Mouse (Mus musculus) stomach, embryonic 14.5 days (tissue): ENCODE data around the gene Nfix. TPM values are rescaled to one million over a fixed set of nuclear protein-coding genes. Genes with fewer than 3 reads are reported as not detected.

Experiments used
- ATAC-seq: fragments of 200-750 bp; cut with Nextera tagmentation; 2 replicates; pipeline ENCODE4 v1.8.0; 2017; ENCODE audit warnings: low read depth, moderate TSS enrichment; ENCODE audit not compliant: insufficient number of reproducible peaks, insufficient read depth, low FRiP score
- H3K27ac ChIP-seq: fragments of 300-500 bp; sonication (generic); 2 replicates; pipeline ENCODE4 v1.5.1; 2014; ENCODE audit warnings: mild to moderate bottlenecking, low read length, moderate library complexity, mixed read lengths
- H3K27me3 ChIP-seq: fragments of 300-500 bp; sonication (generic); 2 replicates; pipeline ENCODE4 v1.6.1; 2014; ENCODE audit warnings: low read length, control low read depth, mixed read lengths; ENCODE audit not compliant: control insufficient read depth, insufficient read depth
- H3K36me3 ChIP-seq: fragments of 300-500 bp; sonication (generic); 2 replicates; pipeline ENCODE4 v1.6.1; 2014; ENCODE audit warnings: mild to moderate bottlenecking, control low read depth, low read length, moderate library complexity, mixed read lengths; ENCODE audit not compliant: control insufficient read depth, insufficient read depth
- H3K4me1 ChIP-seq: fragments of 300-500 bp; sonication (generic); 2 replicates; pipeline ENCODE4 v1.6.1; 2014; ENCODE audit warnings: low read length, control low read depth, mixed read lengths; ENCODE audit not compliant: control insufficient read depth, insufficient read depth
- H3K4me2 ChIP-seq: fragments of 300-500 bp; sonication (generic); replicated peaks from 2 replicates; pipeline ENCODE4 v1.6.1; 2014; ENCODE audit warnings: low read depth, low read length, control low read depth
- H3K4me3 ChIP-seq: fragments of 300-500 bp; sonication (generic); 2 replicates; pipeline ENCODE4 v1.5.1; 2014; ENCODE audit warnings: low read depth, low read length, control low read depth
- H3K9ac ChIP-seq: fragments of 300-500 bp; sonication (generic); replicated peaks from 2 replicates; pipeline ENCODE4 v1.6.1; 2014; ENCODE audit warnings: low read depth, mild to moderate bottlenecking, control low read depth, low read length, moderate library complexity, mixed read lengths
- H3K9me3 ChIP-seq: fragments of 300-500 bp; sonication (generic); 2 replicates; pipeline ENCODE4 v1.6.1; 2016; ENCODE audit warnings: low read depth, low read length, control low read depth; ENCODE audit not compliant: control insufficient read depth
- WGBS: fragments of 180-500 bp; shearing (Covaris S2); extraction: QIAGEN DNeasy Blood & Tissue Kit; methylation state at CpG from one replicate; pipeline ENCODE4 v1.1.7; 2014; 5-methylcytosine and 5-hydroxymethylcytosine counted together
- polyA plus RNA-seq: library from polyadenylated mRNA; unstranded; fragments of >200 nt; fragmentation: Nextera tagmentation; extraction: Ambion mirVana; gene quantifications from 2 replicates; pipeline ENCODE4 v1.2.1, GENCODE M21; 2014

Gene Nfix
- 37.8 and 40.5 TPM in 2 replicates for polyA plus RNA-seq

DNA sequence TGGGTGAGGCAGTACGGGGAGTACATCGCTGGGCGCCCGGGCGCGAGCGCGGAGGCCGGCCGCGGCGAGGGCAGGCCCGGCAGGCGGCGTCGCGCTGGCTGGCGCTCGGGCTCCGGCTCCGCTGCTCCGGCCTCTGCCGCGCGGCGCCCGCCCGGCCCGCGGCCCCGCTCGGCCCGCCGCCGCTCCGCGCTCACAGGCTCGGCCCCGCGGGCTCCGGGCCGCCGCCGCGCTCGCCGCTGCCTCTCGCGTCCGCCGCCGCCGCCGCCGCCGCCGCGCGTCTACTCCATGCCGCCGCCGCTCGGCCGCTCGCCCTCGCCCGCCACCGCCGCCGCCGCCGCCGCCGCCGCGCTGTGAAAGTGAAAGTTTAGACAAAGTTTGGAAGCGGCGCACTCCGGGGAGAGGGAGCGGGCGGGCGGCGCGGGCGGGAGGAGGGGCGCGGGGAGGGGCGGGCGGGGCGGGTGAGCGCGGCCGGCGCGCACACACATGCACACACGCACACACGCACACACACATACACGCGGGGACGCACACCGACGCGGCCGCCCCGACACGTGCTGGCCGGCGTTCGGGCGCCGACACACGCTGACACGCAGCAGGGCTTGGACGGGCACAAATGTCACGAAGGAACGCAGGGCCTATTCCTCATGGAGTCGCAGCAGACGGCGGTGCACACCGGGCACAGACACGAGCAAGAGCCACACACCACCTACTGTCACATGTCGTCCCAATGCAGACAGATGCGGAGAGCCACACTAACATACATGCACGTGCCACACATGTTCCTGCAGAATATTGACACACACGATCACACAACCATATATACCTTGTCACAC, at the start of gene Nfix:
TSS of gene Nfix (minus strand) at position 346 of the 833 bp plus-strand sequence.
- Histone ChIP-seq H3K4me2 (peak within 1 kb of the TSS; percentile 83), H3K9me3 (no peaks in the 10 kb centered on the region), H3K36me3 (peaks cover 12% of the 10 kb centered on the region), H3K27ac (peak within 1 kb of the TSS; percentile 27), H3K4me3 (peak within 1 kb of the TSS; percentile 61), H3K4me1 (peaks cover 15% of the 10 kb centered on the region; the same call in 1 of the 2 replicates), H3K27me3 (peaks cover 15% of the 10 kb centered on the region), H3K9ac (peak within 1 kb of the TSS; percentile 97)
- peak; percentile 43; the same call in 1 of the 2 replicates for ATAC-seq
- 1% methylated on average over 59 of the region's 125 CpGs for WGBS

DNA sequence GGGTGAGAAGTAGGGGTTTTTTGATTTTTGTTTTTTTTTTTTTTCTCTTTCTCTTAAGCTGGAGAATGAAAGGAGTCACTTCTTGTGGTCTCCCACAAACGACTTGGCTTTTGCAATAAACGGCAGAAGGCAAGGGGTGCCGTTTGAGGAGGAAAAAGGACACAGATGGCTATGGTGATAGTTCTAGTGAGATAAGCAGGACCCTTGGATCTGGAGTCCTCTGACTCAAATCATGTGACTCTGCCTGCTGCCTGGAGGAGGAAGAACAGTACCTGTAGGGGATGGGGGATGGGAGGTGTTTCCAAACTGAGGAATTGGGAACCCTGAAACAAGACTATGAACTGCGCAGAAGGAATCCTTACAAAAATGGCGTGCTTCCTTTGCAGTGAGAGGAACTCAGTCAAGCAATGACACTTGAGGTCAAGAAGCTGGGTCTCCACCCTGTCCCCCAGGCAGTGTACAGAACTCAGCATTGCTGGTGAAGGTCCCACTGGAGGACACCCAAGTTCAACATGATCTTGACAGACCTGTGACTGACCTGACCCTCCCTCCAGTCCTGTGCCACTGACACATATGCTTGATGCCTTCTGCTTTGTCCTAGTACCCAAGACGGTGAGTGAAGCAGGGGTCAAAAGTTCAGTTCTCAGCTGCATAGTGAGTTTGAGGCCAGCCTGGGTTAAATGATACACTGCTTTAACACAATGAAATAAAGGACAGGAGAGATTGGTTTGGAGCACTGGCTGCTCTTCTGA, 47.7 kb upstream of the Nfix start:
- peaks cover 30% of the 10 kb centered on the region for H3K36me3 ChIP-seq
- H3K9ac ChIP-seq: peak overlapping the region; percentile 64; the same call in 1 of the 2 replicates
- H3K27ac ChIP-seq: peak overlapping the region; percentile 82
- ATAC-seq: no peak
- H3K4me3 ChIP-seq: peak overlapping the region; percentile 93
- WGBS: 46% methylated on average over 6 of the region's 6 CpGs
- H3K27me3 ChIP-seq: no peaks in the 10 kb centered on the region
- peaks cover 20% of the 10 kb centered on the region for H3K4me1 ChIP-seq
- H3K4me2 ChIP-seq: peak overlapping the region; percentile 80
- no peaks in the 10 kb centered on the region for H3K9me3 ChIP-seq

DNA sequence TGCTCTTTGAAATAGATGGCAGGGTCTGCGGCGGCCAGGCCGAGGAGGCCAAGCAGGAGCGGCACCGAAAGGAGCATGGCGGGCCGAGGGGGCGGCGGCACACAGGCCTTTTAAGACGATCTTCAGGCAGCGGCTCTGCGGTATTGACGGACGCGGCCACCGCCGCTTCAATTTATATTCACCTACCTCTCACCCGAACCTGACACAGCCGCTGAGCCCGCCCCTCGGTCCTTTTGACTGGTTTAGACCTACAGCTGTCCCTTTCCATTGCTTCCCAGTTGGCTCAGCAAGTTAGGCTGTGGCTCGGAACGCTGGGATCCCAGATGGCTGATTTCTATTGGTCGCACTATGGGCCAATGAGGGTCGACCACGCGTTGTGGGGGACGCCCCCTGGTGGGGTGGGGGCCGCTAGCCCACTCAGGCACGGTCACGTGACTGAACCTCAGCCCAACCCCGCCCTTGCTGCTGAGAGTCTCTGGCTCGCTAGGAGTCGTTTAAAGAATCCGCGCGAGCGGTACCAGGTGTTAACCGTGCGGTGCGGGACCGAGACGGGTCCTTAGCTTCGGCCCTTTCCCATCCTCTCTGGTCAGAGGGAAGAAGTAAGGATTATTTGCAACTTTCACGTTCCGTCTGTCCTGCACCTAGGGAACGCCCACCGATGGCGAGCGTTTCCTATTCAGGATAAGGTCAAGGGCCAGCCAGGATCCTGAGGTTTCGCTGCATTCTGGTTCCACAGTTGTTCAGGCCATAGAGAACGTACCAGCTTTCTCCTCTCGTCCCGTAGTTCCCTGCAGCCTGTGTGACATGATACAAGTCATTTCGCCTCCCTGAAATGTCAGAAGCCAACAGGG, 46.8 kb upstream of the Nfix start, which contains the start of gene Calr:
TSS of gene Calr (minus strand) at position 213 of the 851 bp plus-strand sequence.
- Histone ChIP-seq H3K4me2 (peak within 1 kb of the TSS; percentile 80), H3K4me1 (peaks cover 20% of the 10 kb centered on the region), H3K9ac (peak within 1 kb of the TSS; percentile 97), H3K4me3 (peak within 1 kb of the TSS; percentile 93), H3K27ac (peak within 1 kb of the TSS; percentile 82), H3K27me3 (no peaks in the 10 kb centered on the region), H3K9me3 (no peaks in the 10 kb centered on the region), H3K36me3 (peaks cover 39% of the 10 kb centered on the region)
- whole genome bisulfite sequencing: under 1% methylated on average over 55 of the region's 55 CpGs
- ATAC-seq: peak; percentile 100

DNA sequence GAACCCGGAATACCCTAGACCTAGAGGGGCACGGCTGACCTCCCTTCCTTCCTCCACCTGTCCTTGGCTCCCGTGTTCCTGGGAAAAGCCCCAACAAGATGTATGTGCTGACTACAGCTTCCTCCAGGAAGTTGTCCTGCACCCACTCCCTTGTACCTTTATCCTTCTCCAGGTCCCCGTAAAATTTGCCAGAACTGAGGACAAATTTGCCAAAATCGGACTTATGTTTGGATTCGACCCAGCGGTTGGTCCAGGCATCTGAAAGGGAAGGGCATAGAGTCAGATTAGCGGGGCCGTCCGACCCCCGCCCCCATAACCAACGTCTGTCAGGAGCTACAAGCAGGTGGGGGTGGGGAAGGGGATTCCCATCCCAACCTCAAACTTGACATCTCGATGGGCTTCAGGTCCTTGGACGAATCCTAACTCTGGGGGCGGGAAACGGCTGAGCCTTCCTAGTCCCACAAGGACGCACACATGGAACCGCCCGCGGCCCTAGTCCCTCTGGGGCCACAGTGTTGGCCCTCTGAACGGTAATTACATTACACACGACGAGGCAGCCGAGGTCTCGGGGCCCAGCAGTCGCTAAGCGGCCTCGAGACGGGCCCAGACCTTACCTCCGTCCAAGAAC, 46.1 kb upstream of the Nfix start:
- Histone ChIP-seq H3K27me3 (no peaks in the 10 kb centered on the region), H3K9me3 (no peaks in the 10 kb centered on the region), H3K27ac (peak overlapping the region; percentile 76; the same call in 1 of the 2 replicates), H3K4me1 (peaks cover 20% of the 10 kb centered on the region), H3K4me2 (peak overlapping the region; percentile 80), H3K36me3 (peaks cover 45% of the 10 kb centered on the region), H3K4me3 (peak overlapping the region; percentile 93), H3K9ac (peak overlapping the region; percentile 97)
- under 1% methylated on average over 30 of the region's 30 CpGs for WGBS
- no peak for ATAC-seq

DNA sequence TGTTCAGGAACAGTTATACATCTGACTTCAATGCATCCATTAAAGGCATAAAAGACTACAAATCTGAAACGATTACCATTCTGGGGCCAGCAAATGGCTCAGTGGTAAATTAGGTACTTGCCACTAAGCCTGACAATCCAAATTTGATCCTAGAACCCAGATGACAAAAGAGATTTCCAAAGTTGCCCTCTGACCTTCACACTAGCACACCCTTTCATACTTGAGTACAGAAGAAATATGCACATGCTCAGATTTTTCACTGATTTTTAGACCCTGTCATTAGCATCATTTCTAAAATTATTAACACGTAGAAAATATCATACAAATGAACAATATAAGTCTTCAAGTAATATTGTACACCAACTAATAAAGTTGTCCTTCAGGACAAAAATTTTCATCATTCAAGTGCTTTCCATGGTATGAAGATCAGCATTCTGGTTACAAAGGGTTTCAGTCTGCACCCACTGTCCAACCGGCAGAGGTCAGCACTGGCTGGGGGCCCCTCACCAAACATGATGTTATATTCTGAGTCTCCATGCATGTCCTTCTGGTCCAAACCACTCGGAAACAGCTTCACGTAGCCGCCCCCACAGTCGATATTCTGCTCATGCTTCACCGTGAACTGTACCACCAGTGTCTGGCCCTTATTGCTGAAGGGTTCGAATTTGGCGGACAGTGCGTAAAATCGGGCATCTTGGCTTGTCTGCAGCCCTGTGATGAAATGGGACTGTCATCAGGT, 45.4 kb upstream of the Nfix start:
- H3K9ac ChIP-seq: peak overlapping the region; percentile 97
- H3K27ac ChIP-seq: peak overlapping the region; percentile 76; the same call in 1 of the 2 replicates
- no peak for ATAC-seq
- peaks cover 47% of the 10 kb centered on the region for H3K36me3 ChIP-seq
- no peaks in the 10 kb centered on the region for H3K9me3 ChIP-seq
- H3K4me3 ChIP-seq: peak overlapping the region; percentile 93
- H3K27me3 ChIP-seq: no peaks in the 10 kb centered on the region
- 14% methylated on average over 12 of the region's 12 CpGs for WGBS
- peak overlapping the region; percentile 80 for H3K4me2 ChIP-seq
- H3K4me1 ChIP-seq: peaks cover 20% of the 10 kb centered on the region

DNA sequence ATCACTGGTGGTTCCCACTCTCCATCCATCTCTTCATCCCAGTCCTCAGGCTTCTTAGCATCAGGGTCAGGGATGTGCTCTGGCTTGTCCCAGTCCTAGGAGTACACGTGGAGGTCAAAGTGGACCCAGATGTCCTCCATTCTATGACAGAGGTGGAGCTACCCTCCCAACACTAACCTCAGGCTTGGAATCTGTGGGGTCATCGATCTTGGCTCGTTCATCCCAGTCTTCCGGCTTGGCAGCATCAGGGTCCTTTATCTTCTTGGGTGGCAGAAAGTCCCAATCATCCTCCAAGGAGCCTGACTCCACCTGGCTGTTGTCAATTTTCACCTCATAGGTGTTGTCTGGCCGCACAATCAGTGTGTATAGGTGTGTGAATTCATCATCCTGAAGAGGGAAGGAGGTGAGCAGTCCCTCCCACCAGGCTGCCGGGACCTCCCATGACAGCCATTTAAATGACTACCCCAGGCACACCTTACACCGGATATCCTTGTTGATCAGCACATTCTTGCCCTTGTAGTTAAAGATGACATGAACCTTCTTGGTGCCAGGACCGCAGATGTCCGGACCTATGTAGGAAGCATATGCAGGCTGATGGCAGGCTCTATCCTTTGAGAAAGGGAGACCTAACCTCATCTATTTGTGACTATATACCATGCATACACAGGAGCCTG, 44.4 kb upstream of the Nfix start:
- Histone ChIP-seq H3K4me2 (peak overlapping the region; percentile 80), H3K36me3 (peaks cover 47% of the 10 kb centered on the region), H3K4me1 (peaks cover 22% of the 10 kb centered on the region), H3K27ac (no peak overlapping the region), H3K4me3 (peak overlapping the region; percentile 93), H3K9ac (peak overlapping the region; percentile 97; the same call in 1 of the 2 replicates), H3K9me3 (no peaks in the 10 kb centered on the region), H3K27me3 (no peaks in the 10 kb centered on the region)
- ATAC-seq: no peak
- 79% methylated on average over 9 of the region's 9 CpGs for WGBS

DNA sequence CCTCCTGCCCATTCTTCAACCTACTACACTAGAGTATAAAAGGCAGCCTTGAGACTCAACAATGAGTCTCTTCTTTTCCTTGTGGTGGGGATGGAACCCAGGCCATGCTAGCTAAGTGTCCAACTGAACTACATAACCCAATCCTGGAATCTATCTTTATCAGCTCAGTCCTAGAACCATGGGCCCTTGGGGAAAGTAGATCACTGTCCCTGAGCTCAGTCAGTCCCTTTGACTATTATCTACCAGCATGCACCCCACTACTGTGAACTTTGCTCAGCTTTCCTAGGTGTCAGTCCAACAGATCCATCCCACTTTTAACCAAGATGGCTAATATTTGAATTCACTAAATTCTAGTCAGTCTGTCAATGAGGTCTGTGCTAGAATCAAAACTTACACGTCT, 41.4 kb upstream of the Nfix start:
- peaks cover 22% of the 10 kb centered on the region for H3K4me1 ChIP-seq
- H3K4me3 ChIP-seq: no peak overlapping the region
- peaks cover 72% of the 10 kb centered on the region for H3K36me3 ChIP-seq
- H3K4me2 ChIP-seq: no peak overlapping the region
- H3K9me3 ChIP-seq: no peaks in the 10 kb centered on the region
- ATAC-seq: no peak
- H3K27me3 ChIP-seq: no peaks in the 10 kb centered on the region
- no peak overlapping the region for H3K9ac ChIP-seq
- peak overlapping the region; percentile 44; the same call in 1 of the 2 replicates for H3K27ac ChIP-seq
- 74% methylated on average over 1 of the region's 1 CpGs for WGBS
